Mouse (Mus musculus) hindbrain, embryonic 15.5 days (tissue): ENCODE results near the gene Dda1. TPM values are rescaled to one million over a fixed set of nuclear protein-coding genes. Genes with fewer than 3 reads are reported as not detected.
A peak's percentile ranks its signal among the peaks of the same experiment; 100 is the strongest.
"Not testable (repeated sequence)": the region's sequence is repeated elsewhere in the genome, so short reads cannot be mapped to it uniquely, and the experiment has no call there.

ENCODE experiments used
- ATAC-seq: fragments of 200-750 bp; cut with Nextera tagmentation; 2 replicates; pipeline ENCODE4 v1.8.0; 2017; ENCODE audit warnings: low read depth, moderate number of reproducible peaks, moderate TSS enrichment; ENCODE audit not compliant: low FRiP score
- H3K27ac ChIP-seq: fragments of 300-500 bp; sonication (generic); replicated peaks from 2 replicates; pipeline ENCODE4 v1.5.1; 2015; ENCODE audit warnings: mild to moderate bottlenecking, inconsistent platforms
- H3K27me3 ChIP-seq: fragments of 300-500 bp; sonication (generic); 2 replicates; pipeline ENCODE4 v1.6.1; 2015; ENCODE audit warnings: control low read depth, inconsistent platforms
- H3K36me3 ChIP-seq: fragments of 300-500 bp; sonication (generic); 2 replicates; pipeline ENCODE4 v1.6.1; 2015; ENCODE audit warnings: control low read depth, inconsistent platforms
- H3K4me1 ChIP-seq: fragments of 300-500 bp; sonication (generic); replicated peaks from 2 replicates; pipeline ENCODE4 v1.6.1; 2015; ENCODE audit warnings: control low read depth, inconsistent platforms
- H3K4me2 ChIP-seq: fragments of 300-500 bp; sonication (generic); 2 replicates; pipeline ENCODE4 v1.6.1; 2015; ENCODE audit warnings: moderate library complexity, mild to moderate bottlenecking, inconsistent platforms
- H3K4me3 ChIP-seq: fragments of 300-500 bp; sonication (generic); 2 replicates; pipeline ENCODE4 v1.5.1; 2015; ENCODE audit warnings: mild to moderate bottlenecking, inconsistent platforms
- H3K9ac ChIP-seq: fragments of 300-500 bp; sonication (generic); 2 replicates; pipeline ENCODE4 v1.6.1; 2015; ENCODE audit warnings: inconsistent platforms
- H3K9me3 ChIP-seq: fragments of 300-500 bp; sonication (generic); 2 replicates; pipeline ENCODE4 v1.6.1; 2016; ENCODE audit warnings: control low read depth, inconsistent platforms
- WGBS: fragments of 180-500 bp; shearing (Covaris S2); methylation state at CpG from one replicate; pipeline ENCODE4 v1.1.7; 2015; 5-methylcytosine and 5-hydroxymethylcytosine counted together
- polyA plus RNA-seq: library from polyadenylated mRNA; unstranded; fragments of >200 nt; fragmentation: Nextera tagmentation; extraction: Ambion mirVana; gene quantifications from 2 replicates; pipeline ENCODE4 v1.2.1, GENCODE M21; 2015

Gene Dda1
- polyA plus RNA-seq, 1 experiment from 2014 or later = 231 TPM

DNA sequence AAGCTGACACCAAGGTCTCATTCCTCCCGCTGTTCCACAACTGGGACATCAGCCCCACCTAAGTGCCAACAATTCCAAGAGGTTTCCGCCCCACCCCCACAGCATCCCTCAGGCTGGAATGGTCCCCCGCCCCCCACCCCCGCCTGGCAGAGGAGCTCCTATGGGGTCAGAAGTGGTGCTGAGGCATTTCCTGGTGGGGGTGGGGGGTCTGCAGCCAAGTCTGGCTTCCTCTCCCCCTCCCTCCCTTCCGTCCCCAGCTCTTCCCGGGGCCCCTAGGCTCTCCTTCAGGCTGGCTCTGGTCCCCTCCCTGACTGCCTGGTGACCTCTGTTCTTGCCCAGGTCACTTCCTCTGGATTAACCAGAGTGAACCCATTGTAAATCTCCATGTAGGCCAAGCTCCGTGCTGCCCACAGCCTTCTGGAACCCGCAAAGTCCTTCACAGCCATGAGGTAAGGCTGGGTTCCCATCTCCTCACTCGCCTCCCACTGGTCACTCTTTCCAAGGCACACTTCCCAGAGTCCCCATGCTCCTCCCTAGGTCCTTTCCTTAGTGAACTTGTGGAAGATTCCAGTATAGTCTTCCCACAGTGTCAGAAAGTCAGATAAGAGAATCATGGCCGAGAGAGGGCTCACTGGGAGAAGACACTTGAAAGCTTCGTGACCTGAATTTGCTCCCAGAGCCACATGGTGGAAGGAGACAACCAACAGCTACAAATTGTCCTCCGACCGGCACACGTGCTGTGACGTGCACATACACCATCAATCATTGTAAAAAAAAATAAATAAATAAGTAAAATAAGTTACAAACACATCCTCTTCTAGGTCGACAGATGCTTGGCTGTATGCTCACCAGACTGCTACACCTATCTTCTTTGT, 30.1 kb downstream of the Dda1 start:
- 0 out of 2 replicates have a peak, but pooled peaks cover 2% of the 10 kb centered on the region for H3K36me3 ChIP-seq
- H3K9ac ChIP-seq = no peak overlapping the region
- H3K9me3 ChIP-seq = no peaks in the 10 kb centered on the region
- H3K4me1 ChIP-seq = peaks cover 16% of the 10 kb centered on the region
- no peak overlapping the region for H3K4me2 ChIP-seq
- no peak for ATAC-seq
- H3K4me3 ChIP-seq = no peak overlapping the region
- 40% methylated on average over 16 of the region's 16 CpGs for WGBS
- no peaks in the 10 kb centered on the region for H3K27me3 ChIP-seq
- H3K27ac ChIP-seq = no peak overlapping the region

DNA sequence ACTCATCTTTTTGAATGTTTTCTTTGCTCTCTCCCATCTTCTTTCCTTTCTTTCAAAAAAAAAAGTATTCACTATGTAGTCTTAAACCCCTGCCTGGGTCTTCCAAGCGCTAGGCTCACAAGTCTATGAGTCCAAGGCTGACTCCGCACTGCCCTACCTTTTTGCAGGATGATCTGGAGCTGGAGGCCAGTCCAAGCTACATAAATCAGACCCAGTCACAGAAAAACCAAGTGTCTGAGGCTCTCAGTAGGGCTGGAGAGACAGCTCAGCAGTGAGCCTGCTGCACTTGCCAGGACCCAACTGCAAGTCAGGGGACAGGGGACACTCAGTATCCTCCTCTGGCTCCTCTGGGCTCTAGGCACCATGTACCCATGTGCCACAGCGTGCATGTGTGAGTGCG, 35.4 kb downstream of the Dda1 start:
- ATAC-seq = no peak
- no peaks in the 10 kb centered on the region for H3K36me3 ChIP-seq
- H3K4me2 ChIP-seq = no peak overlapping the region
- 96% methylated on average over 4 of the region's 4 CpGs for WGBS
- H3K27ac ChIP-seq = no peak overlapping the region
- peaks cover 35% of the 10 kb centered on the region for H3K27me3 ChIP-seq
- H3K4me3 ChIP-seq = no peak overlapping the region
- H3K4me1 ChIP-seq = peaks cover 12% of the 10 kb centered on the region
- H3K9me3 ChIP-seq = no peaks in the 10 kb centered on the region
- H3K9ac ChIP-seq = no peak overlapping the region

DNA sequence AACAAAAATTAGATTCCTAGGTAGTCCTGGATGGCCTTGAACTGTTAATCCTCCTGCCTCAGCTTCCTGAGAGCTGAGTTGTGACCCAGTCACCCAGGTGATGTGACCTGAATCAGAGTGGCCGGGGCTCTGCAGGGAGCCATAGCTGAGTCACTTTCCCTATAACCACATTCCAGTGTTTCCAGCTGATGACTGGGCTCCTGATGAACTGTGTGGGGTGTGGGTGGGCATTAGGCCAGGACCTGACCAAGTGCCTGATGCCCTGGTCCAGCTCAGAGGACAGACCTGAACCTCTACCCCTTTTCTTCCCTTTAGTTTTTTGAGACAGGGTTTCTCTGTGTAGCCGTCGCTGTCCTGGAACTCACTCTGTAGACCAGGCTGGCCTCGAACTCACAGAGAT, 36.3 kb downstream of the Dda1 start:
- Histone ChIP-seq H3K27ac (no peak overlapping the region), H3K9me3 (no peaks in the 10 kb centered on the region), H3K4me3 (no peak overlapping the region), H3K4me1 (peaks cover 12% of the 10 kb centered on the region), H3K27me3 (peaks cover 44% of the 10 kb centered on the region), H3K9ac (no peak overlapping the region), H3K4me2 (no peak overlapping the region), H3K36me3 (no peaks in the 10 kb centered on the region)
- ATAC-seq = no peak
- WGBS = 89% methylated on average over 4 of the region's 4 CpGs

DNA sequence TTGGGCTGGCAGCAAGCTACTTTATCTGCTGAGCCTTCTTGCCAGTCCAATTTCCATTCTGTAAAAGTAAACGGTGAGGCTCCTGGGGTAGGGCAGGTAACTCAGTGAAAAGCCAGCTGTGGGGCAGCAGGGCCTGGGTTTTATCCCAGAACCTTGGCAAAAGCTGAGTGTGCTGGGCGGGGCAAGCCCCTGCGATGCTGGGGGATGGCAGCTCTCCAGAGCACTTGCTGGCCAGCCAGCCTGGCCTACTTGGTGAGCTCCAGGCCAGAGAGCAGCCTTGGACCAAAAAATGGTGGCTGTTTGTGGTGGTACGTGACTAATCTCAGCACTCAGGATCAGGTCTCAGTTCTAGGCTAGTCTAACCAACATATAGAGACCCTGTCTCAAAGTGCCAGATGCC, 37.0 kb downstream of the Dda1 start:
- 81% methylated on average over 4 of the region's 4 CpGs for WGBS
- Histone ChIP-seq H3K27ac (no peak overlapping the region), H3K4me1 (peaks cover 12% of the 10 kb centered on the region), H3K9me3 (no peaks in the 10 kb centered on the region), H3K27me3 (peaks cover 48% of the 10 kb centered on the region), H3K9ac (no peak overlapping the region), H3K4me2 (no peak overlapping the region), H3K4me3 (no peak overlapping the region), H3K36me3 (no peaks in the 10 kb centered on the region)
- no peak for ATAC-seq

GRCm38 (mm10) chr8:71507589-71508104, 38.6 kb downstream of the Dda1 start:
- peak overlapping the region; percentile 49 for H3K9ac ChIP-seq
- peak overlapping the region; percentile 47 for H3K4me3 ChIP-seq
- H3K9me3 ChIP-seq = no peaks in the 10 kb centered on the region
- no peak overlapping the region for H3K27ac ChIP-seq
- H3K4me2 ChIP-seq = peak overlapping the region; percentile 81
- ATAC-seq = peak; percentile 86
- peaks cover 54% of the 10 kb centered on the region for H3K27me3 ChIP-seq
- peaks cover 12% of the 10 kb centered on the region for H3K4me1 ChIP-seq
- H3K36me3 ChIP-seq = no peaks in the 10 kb centered on the region
- under 1% methylated on average over 59 of the region's 61 CpGs for WGBS

DNA sequence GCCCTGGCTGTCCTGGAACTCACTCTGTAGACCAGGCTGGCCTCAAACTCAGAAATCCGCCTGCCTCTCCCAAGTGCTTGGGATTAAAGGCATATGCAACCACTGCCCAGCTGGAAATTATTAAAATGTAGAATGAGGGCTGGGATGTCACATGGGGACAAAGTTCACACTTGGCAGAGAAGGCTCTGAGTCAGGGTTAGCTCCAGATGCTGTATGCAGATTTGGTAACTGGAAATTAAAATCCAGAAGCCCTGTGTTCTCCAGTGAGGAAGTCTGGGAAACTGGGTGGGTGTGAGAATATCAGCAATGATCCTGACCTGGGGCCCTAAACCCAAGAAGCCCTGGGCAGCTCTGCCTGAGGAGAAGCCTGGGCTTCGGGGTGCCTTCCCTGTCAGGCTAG, 40.3 kb downstream of the Dda1 start:
- ATAC-seq = no peak
- WGBS = 62% methylated on average over 2 of the region's 2 CpGs
- Histone ChIP-seq H3K4me1 (peaks cover 12% of the 10 kb centered on the region), H3K27me3 (peaks cover 54% of the 10 kb centered on the region), H3K36me3 (no peaks in the 10 kb centered on the region), H3K27ac (no peak overlapping the region), H3K9me3 (no peaks in the 10 kb centered on the region), H3K4me3 (no peak overlapping the region), H3K9ac (no peak overlapping the region), H3K4me2 (no peak overlapping the region)

DNA sequence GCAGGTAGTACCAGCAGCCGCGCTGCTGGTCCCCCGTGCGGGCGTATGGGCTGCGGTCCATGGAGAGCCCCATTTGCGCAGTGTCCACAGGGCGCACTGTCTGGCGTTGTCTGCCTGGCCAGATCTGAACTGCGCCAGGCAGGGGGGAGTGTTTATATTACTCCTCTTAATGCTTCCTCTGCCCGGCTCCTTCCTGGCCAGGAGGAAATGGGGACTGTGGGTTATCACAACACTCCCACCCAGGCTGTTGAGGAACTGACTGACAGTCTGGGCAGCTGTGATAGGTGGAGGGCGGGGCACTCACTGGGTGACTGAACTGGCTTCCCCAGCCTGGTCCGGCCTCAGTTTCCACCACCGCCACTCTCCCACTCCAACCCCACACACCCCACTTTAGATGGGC, 42.6 kb downstream of the Dda1 start, which contains the start of gene Plvap:
Gene Plvap (minus strand): TSS at position 109 of the 400 bp plus-strand sequence.
- ATAC-seq = no peak
- Histone ChIP-seq H3K4me2 (no peak within 1 kb of the TSS), H3K9ac (no peak within 1 kb of the TSS), H3K27me3 (peaks cover 45% of the 10 kb centered on the region), H3K36me3 (no peaks in the 10 kb centered on the region), H3K4me1 (peaks cover 12% of the 10 kb centered on the region), H3K9me3 (no peaks in the 10 kb centered on the region), H3K4me3 (no peak within 1 kb of the TSS), H3K27ac (no peak within 1 kb of the TSS)
- 76% methylated on average over 14 of the region's 14 CpGs for WGBS

DNA sequence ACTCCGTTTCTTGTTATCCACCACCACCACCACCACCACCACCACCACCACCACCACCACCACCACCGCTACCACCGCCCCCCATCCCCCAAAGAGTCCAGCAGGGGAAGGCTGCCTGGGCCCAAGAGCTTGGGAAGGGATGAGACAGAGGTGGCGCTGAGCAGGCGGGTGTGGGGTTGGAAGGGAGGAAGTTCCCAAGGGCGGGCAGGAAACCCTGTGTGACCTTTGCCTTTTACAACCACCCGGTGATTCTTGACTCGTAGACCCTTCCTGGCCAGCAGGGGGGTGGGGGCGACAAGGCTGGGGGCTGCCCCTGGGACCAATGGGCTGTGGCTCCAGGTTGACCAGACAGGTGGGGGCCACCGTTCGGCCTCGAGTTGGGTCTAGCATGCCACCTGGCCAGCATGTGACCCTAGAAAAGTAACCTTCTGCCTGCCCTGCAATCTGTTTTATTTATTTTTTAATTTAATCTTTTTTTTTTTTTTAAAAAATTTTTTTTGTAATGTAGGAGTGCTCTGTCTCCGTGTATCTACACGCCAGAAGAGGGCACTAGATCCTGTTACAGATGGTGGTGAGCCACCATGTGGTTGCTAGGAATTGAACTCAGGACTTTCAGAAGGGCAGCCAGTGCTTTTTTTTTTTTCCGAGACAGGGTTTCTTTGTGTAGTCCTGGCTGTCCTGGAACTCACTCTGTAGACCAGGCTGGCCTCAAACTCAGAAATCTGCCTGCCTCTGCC, 44.2 kb downstream of the Dda1 start:
- ATAC-seq = no peak
- Histone ChIP-seq H3K27ac (no peak overlapping the region), H3K9me3 (no peaks in the 10 kb centered on the region), H3K4me3 (no peak overlapping the region), H3K4me2 (no peak overlapping the region), H3K36me3 (no peaks in the 10 kb centered on the region), H3K9ac (no peak overlapping the region), H3K27me3 (peaks cover 29% of the 10 kb centered on the region), H3K4me1 (0 out of 2 replicates have a peak, but pooled peaks cover 3% of the 10 kb centered on the region)
- 77% methylated on average over 15 of the region's 15 CpGs for WGBS

DNA sequence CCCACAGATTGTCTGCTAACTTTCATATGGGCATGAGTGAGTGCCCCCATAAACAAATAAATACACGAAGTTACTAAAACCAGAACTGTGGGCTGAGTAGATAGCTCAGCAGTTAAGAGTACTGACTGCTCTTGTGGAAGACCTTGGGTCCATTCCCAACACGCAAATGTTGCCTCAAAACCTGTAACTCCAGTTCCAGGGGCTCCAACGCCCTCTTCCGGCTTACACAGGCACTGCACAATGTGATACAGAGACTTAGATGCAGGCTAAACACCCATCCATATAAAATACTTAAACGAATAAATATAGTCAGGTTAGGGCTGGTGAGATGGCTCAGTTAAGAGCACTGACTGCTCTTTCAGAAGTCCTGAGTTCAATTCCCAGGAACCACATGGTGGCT, 46.0 kb downstream of the Dda1 start:
- no peak overlapping the region for H3K4me2 ChIP-seq
- no peak for ATAC-seq
- WGBS = 73% methylated on average over 5 of the region's 5 CpGs
- no peaks in the 10 kb centered on the region for H3K36me3 ChIP-seq
- H3K9me3 ChIP-seq = no peaks in the 10 kb centered on the region
- H3K4me3 ChIP-seq = no peak overlapping the region
- no peak overlapping the region for H3K9ac ChIP-seq
- H3K4me1 ChIP-seq = 0 out of 2 replicates have a peak, but pooled peaks cover 3% of the 10 kb centered on the region
- peaks cover 13% of the 10 kb centered on the region for H3K27me3 ChIP-seq
- no peak overlapping the region for H3K27ac ChIP-seq

DNA sequence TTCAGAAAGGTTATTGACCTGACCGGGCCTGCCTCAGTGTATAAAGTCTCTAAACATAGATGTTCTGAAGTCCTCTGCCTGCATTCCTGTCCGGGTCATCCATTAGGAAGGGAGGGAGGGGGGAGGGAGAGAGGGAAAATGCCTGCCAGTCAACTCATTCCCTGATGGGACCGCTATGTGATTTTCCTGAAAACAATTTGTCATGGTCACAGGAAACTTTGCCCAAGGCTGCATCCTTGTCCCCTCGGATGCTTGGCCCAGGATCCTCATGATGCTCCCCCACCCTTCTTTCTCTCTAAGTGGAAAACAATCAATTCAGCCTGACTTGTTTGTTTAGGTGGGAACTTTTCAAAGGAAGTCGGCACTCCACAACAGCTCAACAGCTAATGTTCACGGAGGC, 47.8 kb downstream of the Dda1 start:
- Histone ChIP-seq H3K27ac (no peak overlapping the region), H3K4me1 (0 out of 2 replicates have a peak, but pooled peaks cover 3% of the 10 kb centered on the region), H3K4me3 (no peak overlapping the region), H3K4me2 (no peak overlapping the region), H3K27me3 (no peaks in the 10 kb centered on the region), H3K36me3 (no peaks in the 10 kb centered on the region), H3K9ac (no peak overlapping the region), H3K9me3 (no peaks in the 10 kb centered on the region)
- 7% methylated on average over 6 of the region's 6 CpGs for WGBS
- ATAC-seq = no peak

GRCm38 (mm10) chr8:71519037-71519825, 50.2 kb downstream of the Dda1 start:
- H3K4me1 ChIP-seq, H3K9ac ChIP-seq, ATAC-seq, H3K4me3 ChIP-seq, H3K27ac ChIP-seq, H3K36me3 ChIP-seq, H3K9me3 ChIP-seq, H3K4me2 ChIP-seq: not testable (repeated sequence)
- WGBS = 44% methylated on average over 10 of the region's 10 CpGs
- H3K27me3 ChIP-seq = peaks cover 10% of the 10 kb centered on the region
